34 mouse cellular contexts compared by ENCODE assay signal in the genomic region with DNA sequence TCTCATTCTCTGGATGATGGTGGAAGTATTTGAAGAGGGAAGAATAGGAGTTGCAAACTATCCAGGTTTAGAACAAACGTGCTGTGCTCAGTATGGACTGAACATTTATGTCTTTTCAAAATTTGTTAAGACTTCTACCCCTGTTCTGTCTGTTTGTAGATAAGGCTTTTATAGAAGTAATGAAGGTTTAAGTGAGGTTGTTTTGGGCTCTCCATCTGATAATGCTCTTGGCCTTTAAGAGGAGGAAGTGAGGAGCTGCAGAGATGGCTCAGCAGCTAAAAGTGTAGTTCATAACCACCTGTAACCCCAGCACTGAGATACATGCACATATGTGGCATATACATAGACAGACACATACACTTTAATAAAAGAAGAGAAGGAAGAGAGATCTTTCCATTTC. TPM values are rescaled to one million over a fixed set of nuclear protein-coding genes. Genes with fewer than 3 reads are reported as not detected.
"Had no signal": no experiment of that assay in that cellular context is flagged by ENCODE, and none has a peak within 500 bp of the region (broad histone marks: within the 10 kb centered on the region; RNA-seq: fewer than 3 reads in every experiment).

No protein-coding gene starts in this region.

- H3K9ac ChIP-seq: limb, embryonic 12.5 days; limb, embryonic 13.5 days; limb, embryonic 15.5 days; liver, embryonic 12.5 days; liver, embryonic 13.5 days; liver, embryonic 14.5 days; liver, embryonic 15.5 days; liver, postnatal 0 days; lung, embryonic 14.5 days; lung, embryonic 15.5 days; midbrain, embryonic 12.5 days; midbrain, embryonic 13.5 days; midbrain, embryonic 15.5 days had no signal

- H3K27ac ChIP-seq: limb, embryonic 12.5 days; limb, embryonic 13.5 days; limb, embryonic 15.5 days; liver, embryonic 12.5 days; liver, embryonic 13.5 days; liver, embryonic 14.5 days; liver, embryonic 15.5 days; lung, embryonic 15.5 days; macrophage; midbrain, embryonic 10.5 days; midbrain, embryonic 12.5 days; midbrain, embryonic 13.5 days; midbrain, embryonic 15.5 days had no signal

- ATAC-seq: liver, embryonic 12.5 days; liver, postnatal 0 days; lung, postnatal 0 days; midbrain, embryonic 13.5 days; midbrain, embryonic 15.5 days; midbrain, embryonic 16.5 days had no signal

- H3K4me1 ChIP-seq: limb, embryonic 12.5 days; limb, embryonic 13.5 days; limb, embryonic 15.5 days; liver, embryonic 12.5 days; liver, embryonic 13.5 days; liver, embryonic 15.5 days; lung, embryonic 15.5 days; midbrain, embryonic 10.5 days; midbrain, embryonic 12.5 days; midbrain, embryonic 13.5 days; midbrain, embryonic 15.5 days had no signal

- H3K9me3 ChIP-seq: limb, embryonic 12.5 days; limb, embryonic 13.5 days; limb, embryonic 15.5 days; liver, embryonic 12.5 days; liver, embryonic 13.5 days; liver, embryonic 15.5 days; lung, embryonic 15.5 days; megakaryocyte, embryonic 14.5 days; midbrain, embryonic 10.5 days; midbrain, embryonic 12.5 days; midbrain, embryonic 13.5 days; midbrain, embryonic 15.5 days had no signal

- H3K27me3 ChIP-seq: limb, embryonic 12.5 days; limb, embryonic 13.5 days; limb, embryonic 15.5 days; liver, embryonic 12.5 days; liver, embryonic 13.5 days; liver, embryonic 15.5 days; lung, embryonic 15.5 days; megakaryocyte, embryonic 14.5 days; midbrain, embryonic 12.5 days; midbrain, embryonic 13.5 days; midbrain, embryonic 15.5 days had no signal

- DNase-seq: left cerebral cortex, postnatal 4 days; liver; liver, embryonic 13.5 days; liver, postnatal 0 days; lung, adult 18-20 months; lung, adult 2 months; lung, embryonic 14.5 days; lung, postnatal 10 days; lung, postnatal 14 days; lung, postnatal 36 days; lung, postnatal 4 days; midbrain, embryonic 14.5 days had no signal

- H3K4me3 ChIP-seq: limb, embryonic 12.5 days; limb, embryonic 13.5 days; limb, embryonic 15.5 days; liver, embryonic 12.5 days; liver, embryonic 13.5 days; liver, embryonic 15.5 days; lung, embryonic 15.5 days; megakaryocyte, embryonic 14.5 days; midbrain, embryonic 10.5 days; midbrain, embryonic 12.5 days; midbrain, embryonic 13.5 days; midbrain, embryonic 15.5 days; myocyte had no signal

RNA-seq across cellular contexts. Expression of gene Shox2, which starts 15.2 kb away (rescaled TPM):
- total RNA-seq: left cerebral cortex, postnatal 10 days; left cerebral cortex, postnatal 14 days; liver, adult 2 months; megakaryocyte progenitor cell, adult 5-6 weeks; megakaryocyte, adult 5-6 weeks; megakaryocyte-erythroid progenitor cell, adult 5-6 weeks had no signal
- polyA plus RNA-seq: liver, adult 2 months had no signal
